Mouse (Mus musculus) urinary bladder, adult 18-20 months (tissue): ENCODE results near the gene Shisa9.

Experiments
- DNase-seq, 2 experiments: peaks; one replicate each; pipeline ENCODE4 v3.0.0; 2022; ENCODE audit warnings: low spot score in 2 of 2, mixed read lengths in 2 of 2

Gene Shisa9

GRCm38 (mm10) chr16:12197611-12198010 is 213.7 kb downstream of the Shisa9 start:
- no peak for DNase-seq

GRCm38 (mm10) chr16:12201216-12201615 is 217.3 kb downstream of the Shisa9 start:
- DNase-seq: no peak

GRCm38 (mm10) chr16:12202151-12202550 is 218.2 kb downstream of the Shisa9 start:
- no peak for DNase-seq

- no peak for DNase-seq
Observed at GRCm38 (mm10) chr16:12203055-12203454, 219.1 kb downstream of the Shisa9 start.

GRCm38 (mm10) chr16:12204423-12204822 is 220.5 kb downstream of the Shisa9 start:
- no peak for DNase-seq

- DNase-seq: no peak
Observed at GRCm38 (mm10) chr16:12206421-12206950, 222.6 kb downstream of the Shisa9 start.

GRCm38 (mm10) chr16:12206951-12207350 is 223.0 kb downstream of the Shisa9 start:
- no peak for DNase-seq

GRCm38 (mm10) chr16:12209355-12209754 is 225.4 kb downstream of the Shisa9 start:
- DNase-seq: no peak

GRCm38 (mm10) chr16:12209819-12210218 is 225.9 kb downstream of the Shisa9 start:
- DNase-seq: no peak

GRCm38 (mm10) chr16:12214018-12214417 is 230.1 kb downstream of the Shisa9 start:
- DNase-seq: no peak

- no peak for DNase-seq
Observed at GRCm38 (mm10) chr16:12217289-12218150, 233.6 kb downstream of the Shisa9 start.

GRCm38 (mm10) chr16:12218151-12218532 is 234.2 kb downstream of the Shisa9 start:
- DNase-seq: no peak

GRCm38 (mm10) chr16:12219821-12220220 is 235.9 kb downstream of the Shisa9 start:
- no peak for DNase-seq

- DNase-seq: no peak
Observed at GRCm38 (mm10) chr16:12223537-12223936, 239.6 kb downstream of the Shisa9 start.

- no peak for DNase-seq
Observed at GRCm38 (mm10) chr16:12226937-12227336, 243.0 kb downstream of the Shisa9 start.

GRCm38 (mm10) chr16:12233288-12233687 is 249.4 kb downstream of the Shisa9 start:
- DNase-seq: no peak

GRCm38 (mm10) chr16:12234289-12234688 is 250.4 kb downstream of the Shisa9 start:
- no peak for DNase-seq

- DNase-seq: no peak
Observed at GRCm38 (mm10) chr16:12238611-12239010, 254.7 kb downstream of the Shisa9 start.

- DNase-seq: no peak
Observed at GRCm38 (mm10) chr16:12259361-12259760, 275.4 kb downstream of the Shisa9 start.

GRCm38 (mm10) chr16:12265828-12266227 is 281.9 kb downstream of the Shisa9 start:
- DNase-seq: no peak

GRCm38 (mm10) chr16:12300523-12300922 is 316.6 kb downstream of the Shisa9 start:
- no peak for DNase-seq

- no peak for DNase-seq
Observed at GRCm38 (mm10) chr16:12303420-12303819, 319.5 kb downstream of the Shisa9 start.

- DNase-seq: no peak
Observed at GRCm38 (mm10) chr16:12307318-12307965, 323.5 kb downstream of the Shisa9 start.
